Mouse (Mus musculus): Measurements from ENCODE around the gene Nudt15.

Nudt15 gene

GRCm38 (mm10) chr14:73508630-73509395, 39.2 kb downstream of the Nudt15 start:
- in situ Hi-C loops (cut with MboI; ENCODE audit: unreplicated experiment in 2 of 2) = no loop called here

- in situ Hi-C loops (cut with MboI; ENCODE audit: unreplicated experiment in 2 of 2) = no loop called here
These were observed 40.2 kb downstream of the Nudt15 start for GRCm38 (mm10) chr14:73507702-73508376.

GRCm38 (mm10) chr14:73507200-73507599, 40.8 kb downstream of the Nudt15 start:
- in situ Hi-C loops (cut with MboI; ENCODE audit: unreplicated experiment in 2 of 2) = no loop called here

- in situ Hi-C loops (cut with MboI; ENCODE audit: unreplicated experiment in 2 of 2) = no loop called here
These were observed 41.8 kb downstream of the Nudt15 start for GRCm38 (mm10) chr14:73506283-73506682.

- in situ Hi-C loops (cut with MboI; ENCODE audit: unreplicated experiment in 2 of 2) = no loop called here
These were observed 44.7 kb downstream of the Nudt15 start for GRCm38 (mm10) chr14:73503237-73503933.

- in situ Hi-C loops (cut with MboI; ENCODE audit: unreplicated experiment in 2 of 2) = no loop called here
These were observed 45.4 kb downstream of the Nudt15 start for GRCm38 (mm10) chr14:73502591-73503184.

GRCm38 (mm10) chr14:73501721-73502120, 46.3 kb downstream of the Nudt15 start:
- in situ Hi-C loops (cut with MboI; ENCODE audit: unreplicated experiment in 2 of 2) = no loop called here

- in situ Hi-C loops (cut with MboI; ENCODE audit: unreplicated experiment in 2 of 2) = no loop called here
These were observed 46.8 kb downstream of the Nudt15 start for GRCm38 (mm10) chr14:73501283-73501682.

GRCm38 (mm10) chr14:73495753-73496152, 52.3 kb downstream of the Nudt15 start:
- in situ Hi-C loops (cut with MboI; ENCODE audit: unreplicated experiment in 2 of 2) = no loop called here

- in situ Hi-C loops (cut with MboI; ENCODE audit: unreplicated experiment in 2 of 2) = no loop called here
These were observed 53.9 kb downstream of the Nudt15 start for GRCm38 (mm10) chr14:73494122-73494521.

- in situ Hi-C loops (cut with MboI; ENCODE audit: unreplicated experiment in 2 of 2) = no loop called here
These were observed 54.7 kb downstream of the Nudt15 start for GRCm38 (mm10) chr14:73493356-73493755.

GRCm38 (mm10) chr14:73486641-73487040, 61.4 kb downstream of the Nudt15 start:
- in situ Hi-C loops (cut with MboI; ENCODE audit: unreplicated experiment in 2 of 2) = no loop called here

GRCm38 (mm10) chr14:73484366-73485110, 63.5 kb downstream of the Nudt15 start:
- in situ Hi-C loops (cut with MboI; ENCODE audit: unreplicated experiment in 2 of 2) = no loop called here

GRCm38 (mm10) chr14:73483516-73484229, 64.4 kb downstream of the Nudt15 start:
- in situ Hi-C loops (cut with MboI; ENCODE audit: unreplicated experiment in 2 of 2) = no loop called here

- in situ Hi-C loops (cut with MboI; ENCODE audit: unreplicated experiment in 2 of 2) = loop anchor here (5.0 to 10.0 kb wide), 5 partner anchors 97 to 1105 kb away; no protein-coding TSS in a partner anchor
These were observed 68.3 kb downstream of the Nudt15 start for GRCm38 (mm10) chr14:73479771-73480170.

- in situ Hi-C loops (cut with MboI; ENCODE audit: unreplicated experiment in 2 of 2) = loop anchor here (5.0 to 10.0 kb wide), 5 partner anchors 96 to 1104 kb away; no protein-coding TSS in a partner anchor
These were observed 69.7 kb downstream of the Nudt15 start for GRCm38 (mm10) chr14:73478321-73478720.

- in situ Hi-C loops (cut with MboI; ENCODE audit: unreplicated experiment in 2 of 2) = loop anchor here (5.0 to 10.0 kb wide), 5 partner anchors 95 to 1102 kb away; no protein-coding TSS in a partner anchor
These were observed 71.0 kb downstream of the Nudt15 start for GRCm38 (mm10) chr14:73477077-73477476.

- in situ Hi-C loops (cut with MboI; ENCODE audit: unreplicated experiment in 2 of 2) = loop anchor here (5.0 to 10.0 kb wide), 5 partner anchors 94 to 1102 kb away; no protein-coding TSS in a partner anchor
These were observed 71.6 kb downstream of the Nudt15 start for GRCm38 (mm10) chr14:73476361-73476934.

- in situ Hi-C loops (cut with MboI; ENCODE audit: unreplicated experiment in 2 of 2) = loop anchor here (5.0 to 10.0 kb wide), 5 partner anchors 93 to 1101 kb away; no protein-coding TSS in a partner anchor
These were observed 72.5 kb downstream of the Nudt15 start for GRCm38 (mm10) chr14:73475506-73475905.

Measured in v-Abl transformed pro-B cells (cell line).